Mouse (Mus musculus) kidney, adult 2 months (tissue): ENCODE measurements around the gene Cacnb4.

ENCODE experiments used
- CTCF ChIP-seq: fragments of 200-500 bp; conservative IDR thresholded peaks from 2 replicates; pipeline ENCODE4 v1.5.1; 2011; ENCODE audit warnings: low read depth, mild to moderate bottlenecking, control low read depth, low read length, moderate library complexity, mixed read lengths; ENCODE audit not compliant: insufficient read depth, insufficient read length
- POLR2A ChIP-seq: fragments of 200-500 bp; IDR thresholded peaks from one replicate; pipeline ENCODE4 v1.6.1; 2011; ENCODE audit warnings: low read depth, low read length, control low read depth

DNA sequence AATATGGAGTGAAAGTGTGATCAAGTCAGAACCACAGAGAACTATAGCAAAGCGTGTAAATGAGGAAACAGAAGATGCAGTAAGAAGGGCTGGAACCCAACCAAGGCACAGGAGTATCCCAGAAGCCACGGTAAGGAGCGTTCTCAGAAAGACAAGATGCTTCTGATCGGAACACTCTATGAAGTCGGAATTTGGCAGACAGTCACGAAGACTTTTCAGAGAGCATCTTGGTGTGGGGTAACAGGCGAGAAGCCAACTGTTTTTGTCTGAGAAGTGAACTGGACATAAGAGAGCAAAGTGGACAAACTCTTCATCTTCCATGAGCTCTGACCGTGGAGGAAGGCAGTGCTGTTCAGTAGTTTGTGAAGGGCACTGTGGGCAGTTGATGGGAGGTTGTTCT is 73.7 kb downstream of the Cacnb4 start:
- TF ChIP-seq POLR2A (no peak), CTCF (no peak)
